Mouse (Mus musculus): Measurements from ENCODE around the gene Slc1a7. TPM values are rescaled to one million over a fixed set of nuclear protein-coding genes. Genes with fewer than 3 reads are reported as not detected.

Gene Slc1a7
- polyA plus RNA-seq, 1 experiment from 2014 or later: 0.10 TPM

GRCm38 (mm10) chr4:107955691-107956090 lies 12.4 kb upstream of the Slc1a7 start:
- no peak for TF ChIP-seq CTCF (IDR thresholded peaks at IDR 0.05; ENCODE audit: low read depth)
- no peak for TF ChIP-seq EP300 (optimal IDR thresholded peaks at IDR 0.05)
- no peaks in the 10 kb centered on the region for H3K9me3 ChIP-seq (ENCODE audit: control insufficient read depth, low read length)
- H3K4me3 ChIP-seq (ENCODE audit: low read depth, low read length): no peak overlapping the region
- WGBS: 68% methylated on average over 5 of the region's 5 CpGs
- no peaks in the 10 kb centered on the region for H3K27me3 ChIP-seq (ENCODE audit: control insufficient read depth, insufficient read depth, low read length)
- H3K27ac ChIP-seq (replicated peaks): no peak overlapping the region
- H3K4me1 ChIP-seq (replicated peaks; ENCODE audit: control insufficient read depth, insufficient read depth): no peaks in the 10 kb centered on the region
- H3K9ac ChIP-seq (ENCODE audit: low read length): no peak overlapping the region
- no peak overlapping the region for H3K4me2 ChIP-seq (replicated peaks; ENCODE audit: low read depth)
- no peak for DNase-seq (ENCODE audit: low spot score)
- H3K36me3 ChIP-seq (ENCODE audit: control insufficient read depth, insufficient read depth, low read length): no peaks in the 10 kb centered on the region
- ATAC-seq (ENCODE audit: low FRiP score, low TSS enrichment): no peak

GRCm38 (mm10) chr4:107958487-107958886 lies 9.6 kb upstream of the Slc1a7 start:
- Histone ChIP-seq H3K9me3 (ENCODE audit: control insufficient read depth, low read length) (no peaks in the 10 kb centered on the region), H3K36me3 (ENCODE audit: control insufficient read depth, insufficient read depth, low read length) (no peaks in the 10 kb centered on the region), H3K27me3 (ENCODE audit: control insufficient read depth, insufficient read depth, low read length) (no peaks in the 10 kb centered on the region), H3K27ac (replicated peaks) (no peak overlapping the region), H3K4me1 (replicated peaks; ENCODE audit: control insufficient read depth, insufficient read depth) (no peaks in the 10 kb centered on the region), H3K4me3 (ENCODE audit: low read depth, low read length) (no peak overlapping the region), H3K4me2 (replicated peaks; ENCODE audit: low read depth) (no peak overlapping the region), H3K9ac (ENCODE audit: low read length) (no peak overlapping the region)
- WGBS: 79% methylated on average over 7 of the region's 7 CpGs
- no peak for DNase-seq (ENCODE audit: low spot score)
- ATAC-seq (ENCODE audit: low FRiP score, low TSS enrichment): no peak
- no peak for TF ChIP-seq CTCF (IDR thresholded peaks at IDR 0.05; ENCODE audit: low read depth)
- TF ChIP-seq EP300 (optimal IDR thresholded peaks at IDR 0.05): no peak

GRCm38 (mm10) chr4:107962044-107962732 lies 5.9 kb upstream of the Slc1a7 start:
- H3K4me2 ChIP-seq (replicated peaks; ENCODE audit: low read depth): no peak overlapping the region
- peak; percentile 21; the same call in 1 of the 2 replicates for ATAC-seq (ENCODE audit: low FRiP score, low TSS enrichment)

GRCm38 (mm10) chr4:107962792-107963191 lies 5.3 kb upstream of the Slc1a7 start:
- DNase-seq (ENCODE audit: low spot score) (no peak), ATAC-seq (ENCODE audit: low FRiP score, low TSS enrichment) (no peak)
- Histone ChIP-seq H3K27me3 (ENCODE audit: control insufficient read depth, insufficient read depth, low read length) (no peaks in the 10 kb centered on the region), H3K27ac (replicated peaks) (no peak overlapping the region), H3K4me3 (ENCODE audit: low read depth, low read length) (no peak overlapping the region), H3K4me2 (replicated peaks; ENCODE audit: low read depth) (no peak overlapping the region), H3K4me1 (replicated peaks; ENCODE audit: control insufficient read depth, insufficient read depth) (no peaks in the 10 kb centered on the region), H3K36me3 (ENCODE audit: control insufficient read depth, insufficient read depth, low read length) (no peaks in the 10 kb centered on the region), H3K9ac (ENCODE audit: low read length) (no peak overlapping the region), H3K9me3 (ENCODE audit: control insufficient read depth, low read length) (no peaks in the 10 kb centered on the region)
- WGBS: 71% methylated on average over 2 of the region's 2 CpGs
- TF ChIP-seq EP300 (optimal IDR thresholded peaks at IDR 0.05) (no peak), CTCF (IDR thresholded peaks at IDR 0.05; ENCODE audit: low read depth) (no peak)

More at GRCm38 (mm10) chr4:107962044-107962732, 5.9 kb upstream of the Slc1a7 start:
- Histone ChIP-seq H3K4me3 (ENCODE audit: low read depth, low read length) (no peak overlapping the region), H3K27me3 (ENCODE audit: control insufficient read depth, insufficient read depth, low read length) (no peaks in the 10 kb centered on the region), H3K4me1 (replicated peaks; ENCODE audit: control insufficient read depth, insufficient read depth) (no peaks in the 10 kb centered on the region), H3K36me3 (ENCODE audit: control insufficient read depth, insufficient read depth, low read length) (no peaks in the 10 kb centered on the region), H3K9ac (ENCODE audit: low read length) (no peak overlapping the region), H3K27ac (replicated peaks) (no peak overlapping the region), H3K9me3 (ENCODE audit: control insufficient read depth, low read length) (no peaks in the 10 kb centered on the region)
- 46% methylated on average over 11 of the region's 11 CpGs for WGBS
- DNase-seq (ENCODE audit: low spot score): peak; percentile 20
- TF ChIP-seq CTCF (IDR thresholded peaks at IDR 0.05; ENCODE audit: low read depth): no peak
- no peak for TF ChIP-seq EP300 (optimal IDR thresholded peaks at IDR 0.05)

- H3K27me3 ChIP-seq (ENCODE audit: control insufficient read depth, insufficient read depth, low read length): no peaks in the 10 kb centered on the region
- 48% methylated on average over 5 of the region's 5 CpGs for WGBS
- DNase-seq (ENCODE audit: low spot score) (no peak), ATAC-seq (ENCODE audit: low FRiP score, low TSS enrichment) (no peak)
- no peak overlapping the region for H3K4me3 ChIP-seq (ENCODE audit: low read depth, low read length)
- no peak overlapping the region for H3K4me2 ChIP-seq (replicated peaks; ENCODE audit: low read depth)
- H3K9me3 ChIP-seq (ENCODE audit: control insufficient read depth, low read length): no peaks in the 10 kb centered on the region
- TF ChIP-seq EP300 (optimal IDR thresholded peaks at IDR 0.05) (no peak), CTCF (IDR thresholded peaks at IDR 0.05; ENCODE audit: low read depth) (no peak)
- H3K9ac ChIP-seq (ENCODE audit: low read length): no peak overlapping the region
- no peak overlapping the region for H3K27ac ChIP-seq (replicated peaks)
- no peaks in the 10 kb centered on the region for H3K36me3 ChIP-seq (ENCODE audit: control insufficient read depth, insufficient read depth, low read length)
- no peaks in the 10 kb centered on the region for H3K4me1 ChIP-seq (replicated peaks; ENCODE audit: control insufficient read depth, insufficient read depth)
These were observed 1.6 kb upstream of the Slc1a7 start for GRCm38 (mm10) chr4:107966416-107967109.

- no peak overlapping the region for H3K4me3 ChIP-seq (ENCODE audit: low read depth, low read length)
- H3K27ac ChIP-seq (replicated peaks): no peak overlapping the region
- H3K27me3 ChIP-seq (ENCODE audit: control insufficient read depth, insufficient read depth, low read length): no peaks in the 10 kb centered on the region
- H3K9ac ChIP-seq (ENCODE audit: low read length): no peak overlapping the region
- no peak overlapping the region for H3K4me2 ChIP-seq (replicated peaks; ENCODE audit: low read depth)
- no peaks in the 10 kb centered on the region for H3K9me3 ChIP-seq (ENCODE audit: control insufficient read depth, low read length)
- DNase-seq (ENCODE audit: low spot score) (no peak), ATAC-seq (ENCODE audit: low FRiP score, low TSS enrichment) (no peak)
- H3K4me1 ChIP-seq (replicated peaks; ENCODE audit: control insufficient read depth, insufficient read depth): no peaks in the 10 kb centered on the region
- no peaks in the 10 kb centered on the region for H3K36me3 ChIP-seq (ENCODE audit: control insufficient read depth, insufficient read depth, low read length)
- TF ChIP-seq EP300 (optimal IDR thresholded peaks at IDR 0.05) (no peak), CTCF (IDR thresholded peaks at IDR 0.05; ENCODE audit: low read depth) (no peak)
These were observed 1.6 kb downstream of the Slc1a7 start for GRCm38 (mm10) chr4:107969781-107970180.
